Mouse (Mus musculus) spleen, adult 12 weeks (tissue): ENCODE data around the gene Hoxa13.

Experiments
- DNase-seq: peaks from one replicate; pipeline ENCODE4 v3.0.0; 2022; ENCODE audit warnings: low spot score

Hoxa13 gene

DNA sequence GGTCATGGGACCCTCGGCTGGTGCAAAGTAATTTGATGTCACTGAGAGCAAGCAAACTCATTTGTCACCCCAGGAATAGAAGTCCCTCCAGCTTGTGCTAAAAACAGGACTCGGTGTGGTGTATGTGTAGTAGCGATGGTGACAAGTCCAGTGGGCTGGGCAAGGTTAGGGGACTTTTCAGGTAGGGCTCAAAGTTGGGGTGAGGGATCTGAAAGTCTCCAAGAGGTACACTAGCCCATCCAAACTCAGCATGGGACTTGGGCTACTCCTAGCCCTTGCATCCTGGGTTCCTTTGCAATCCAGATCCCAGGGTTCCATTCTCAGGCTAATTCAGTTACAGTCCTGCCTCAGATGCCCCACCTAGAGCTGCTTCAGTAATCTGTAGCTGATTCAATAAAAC lies 8.1 kb upstream of the Hoxa13 start:
- no peak for DNase-seq

DNA sequence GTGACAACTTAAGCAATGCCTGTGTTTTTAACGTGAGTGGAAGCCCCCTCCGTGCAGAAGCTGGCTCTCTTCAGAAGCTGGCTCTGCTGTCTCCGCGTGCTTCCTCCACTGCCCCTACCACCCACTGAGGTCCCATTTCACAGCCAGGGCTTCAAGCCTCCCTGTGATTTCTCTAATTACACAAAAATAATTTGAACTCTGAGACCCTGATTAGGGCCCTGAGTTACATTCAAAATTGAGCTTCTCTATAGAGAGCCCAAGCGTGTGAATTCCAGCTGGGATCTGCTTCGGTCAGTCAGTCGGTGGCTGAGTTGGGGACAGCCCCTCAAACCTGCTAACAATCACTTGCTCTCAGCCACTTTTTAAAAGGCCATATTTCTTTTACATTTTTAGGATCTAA lies 7.7 kb upstream of the Hoxa13 start:
- DNase-seq = no peak

DNA sequence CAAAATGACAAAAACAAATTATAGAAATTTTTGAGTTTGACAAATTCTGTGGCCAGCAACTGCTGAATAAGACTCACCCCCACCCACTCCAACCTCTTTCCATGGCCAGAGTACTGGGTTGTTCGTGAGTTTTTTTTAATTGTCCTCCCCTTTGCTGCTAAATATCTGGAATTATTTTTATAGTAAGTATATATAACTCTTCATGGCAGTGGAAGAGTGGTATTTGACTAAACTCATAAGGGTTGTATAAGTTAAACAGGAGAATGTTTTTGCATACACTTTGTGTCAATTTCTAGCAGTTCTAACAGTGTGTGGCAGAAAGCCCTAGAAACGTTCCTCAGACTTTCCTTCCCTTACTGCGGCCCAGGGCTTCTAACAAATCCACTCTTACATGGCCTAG lies 7.0 kb upstream of the Hoxa13 start:
- no peak for DNase-seq

DNA sequence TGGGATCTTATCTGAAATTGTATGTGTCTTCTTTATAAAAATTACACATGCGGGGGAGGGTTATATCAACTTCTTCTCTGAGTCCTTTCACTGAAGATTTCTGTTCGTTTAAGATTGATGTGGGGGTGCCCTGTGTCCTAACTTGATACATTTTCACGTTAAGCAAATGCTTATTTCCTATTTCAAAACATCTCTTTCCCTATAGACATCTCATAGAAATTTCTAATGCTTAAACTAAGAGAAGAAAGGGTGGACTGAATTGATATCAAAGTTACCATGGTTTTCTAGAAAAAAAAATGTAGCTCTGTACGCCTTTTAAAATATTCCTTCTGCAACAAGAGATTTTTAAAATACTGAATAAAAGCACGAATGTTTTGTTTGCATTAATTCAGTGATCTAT lies 6.5 kb upstream of the Hoxa13 start:
- DNase-seq = no peak

DNA sequence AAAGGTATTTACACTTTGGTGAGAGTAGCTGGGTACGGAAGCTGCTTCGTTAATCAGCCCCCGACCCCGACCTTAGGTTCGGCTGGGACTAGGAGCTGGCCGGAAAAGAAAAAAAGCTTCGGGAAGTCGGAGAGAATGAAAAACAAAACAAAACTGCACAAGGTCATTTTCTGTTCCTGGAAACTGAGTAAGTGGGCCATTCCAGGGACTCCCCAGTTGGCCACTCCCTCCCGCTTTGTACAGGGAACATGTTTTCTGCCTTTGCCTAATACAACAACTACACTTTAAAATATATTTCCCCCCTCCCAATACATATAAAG lies 5.9 kb upstream of the Hoxa13 start:
- no peak for DNase-seq

DNA sequence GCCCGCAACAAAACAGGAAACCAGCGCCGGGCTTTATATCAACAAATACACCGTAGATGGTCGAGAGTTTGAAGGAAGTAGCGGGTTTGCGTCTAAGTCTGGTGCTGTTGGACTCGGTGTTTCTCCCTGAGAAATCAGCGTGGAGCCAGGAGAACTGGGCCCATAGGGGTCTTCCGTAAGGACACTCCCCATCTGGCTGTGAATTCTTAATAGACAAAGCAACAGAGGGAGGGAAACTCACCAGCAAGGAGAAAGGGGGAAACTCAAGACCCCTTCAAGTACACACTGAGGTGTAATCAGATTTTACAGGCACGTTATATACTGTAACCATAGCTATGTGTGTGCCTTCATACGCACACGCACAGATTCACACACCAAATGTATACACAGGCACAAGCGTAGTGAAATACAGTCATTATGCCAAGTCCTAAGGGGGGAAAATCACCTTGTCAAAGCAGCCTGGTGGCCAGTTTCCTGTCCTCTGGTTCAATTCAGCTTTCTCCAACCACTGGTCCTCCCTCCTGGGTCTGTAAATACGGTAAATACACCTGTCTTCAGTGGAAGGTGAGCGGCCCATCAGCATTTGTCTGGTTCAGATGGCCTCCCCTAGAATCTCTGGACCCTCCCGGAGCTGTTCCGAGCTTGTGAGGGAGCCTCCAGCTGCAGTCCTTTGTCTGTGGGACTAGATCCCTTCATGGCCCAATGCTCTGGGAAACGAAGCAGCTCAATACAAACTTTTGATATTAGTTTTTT lies 5.4 kb upstream of the Hoxa13 start:
- no peak for DNase-seq

DNA sequence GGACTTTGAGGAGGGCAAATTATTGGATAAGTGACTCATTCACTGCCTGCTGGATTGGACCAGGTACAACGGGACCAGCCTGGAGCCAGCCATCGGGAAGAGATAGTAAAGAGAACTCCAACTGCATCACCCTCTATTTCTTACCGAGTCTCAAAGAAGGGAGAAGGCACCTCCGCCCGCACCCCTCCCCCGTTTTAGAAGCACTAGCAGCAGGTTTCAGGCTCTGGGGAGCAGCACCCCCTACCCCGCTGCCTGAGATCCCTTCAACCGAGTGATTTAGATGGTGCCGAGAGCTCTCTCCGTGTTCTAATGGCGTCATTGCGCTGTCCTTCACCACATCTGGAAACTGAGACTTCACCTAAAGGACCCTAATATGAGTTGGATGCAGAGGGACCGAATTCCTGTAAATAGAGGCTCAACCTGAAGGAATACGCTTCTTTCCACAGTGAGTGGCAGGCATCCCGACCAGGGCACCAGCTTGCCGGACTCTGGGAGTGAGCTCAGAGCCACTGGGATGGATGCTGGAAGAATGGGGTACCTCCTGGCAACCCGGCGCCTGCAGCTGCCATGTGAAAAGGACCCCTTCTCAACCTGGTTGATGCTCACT lies 4.7 kb upstream of the Hoxa13 start:
- DNase-seq = no peak

DNA sequence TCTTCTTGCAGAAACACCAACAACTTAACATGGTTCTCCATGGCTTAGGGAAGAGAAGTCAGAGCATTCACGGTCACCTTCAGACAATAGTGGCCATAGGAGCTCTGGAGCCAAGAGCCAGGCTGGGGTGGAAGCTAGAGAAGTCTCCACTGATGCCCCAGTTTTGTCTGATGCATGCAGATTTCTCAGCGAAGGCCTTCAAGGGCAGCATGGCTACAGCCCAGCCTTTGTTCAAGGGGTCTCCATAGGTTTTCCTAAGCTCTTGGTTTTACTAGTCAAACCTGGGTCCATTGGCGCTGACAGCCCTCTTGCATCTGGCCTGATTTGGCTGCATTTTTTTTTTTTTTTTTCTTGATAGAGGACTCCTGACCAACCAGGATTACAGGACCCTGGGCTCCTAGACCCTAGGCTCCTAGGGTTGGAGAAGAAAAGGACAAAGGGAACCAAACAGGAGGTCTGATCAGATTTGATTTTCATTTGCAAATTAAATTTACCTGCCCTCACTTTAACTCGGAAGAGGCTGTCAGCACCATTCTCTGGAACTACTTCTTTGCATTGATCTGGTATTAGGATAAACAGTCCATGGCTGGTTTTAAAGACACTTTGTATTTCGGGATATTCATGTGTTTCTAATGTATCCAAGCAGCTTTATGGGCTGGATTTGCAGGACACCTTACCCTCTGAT lies 3.6 kb upstream of the Hoxa13 start:
- no peak for DNase-seq

DNA sequence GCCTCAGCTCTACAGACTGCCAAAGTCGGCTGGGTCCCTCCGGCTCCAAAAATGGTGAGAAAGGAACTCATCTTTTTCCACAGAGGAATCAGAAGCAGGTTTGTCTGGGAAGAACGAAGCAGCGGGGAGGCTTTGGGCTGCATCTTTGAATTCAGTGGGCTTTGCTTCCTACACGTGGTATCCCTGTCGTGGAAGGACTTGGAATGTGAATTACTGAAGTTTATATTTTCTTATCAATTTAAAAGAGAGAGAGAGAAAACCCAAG lies 2.6 kb upstream of the Hoxa13 start:
- DNase-seq = no peak

DNA sequence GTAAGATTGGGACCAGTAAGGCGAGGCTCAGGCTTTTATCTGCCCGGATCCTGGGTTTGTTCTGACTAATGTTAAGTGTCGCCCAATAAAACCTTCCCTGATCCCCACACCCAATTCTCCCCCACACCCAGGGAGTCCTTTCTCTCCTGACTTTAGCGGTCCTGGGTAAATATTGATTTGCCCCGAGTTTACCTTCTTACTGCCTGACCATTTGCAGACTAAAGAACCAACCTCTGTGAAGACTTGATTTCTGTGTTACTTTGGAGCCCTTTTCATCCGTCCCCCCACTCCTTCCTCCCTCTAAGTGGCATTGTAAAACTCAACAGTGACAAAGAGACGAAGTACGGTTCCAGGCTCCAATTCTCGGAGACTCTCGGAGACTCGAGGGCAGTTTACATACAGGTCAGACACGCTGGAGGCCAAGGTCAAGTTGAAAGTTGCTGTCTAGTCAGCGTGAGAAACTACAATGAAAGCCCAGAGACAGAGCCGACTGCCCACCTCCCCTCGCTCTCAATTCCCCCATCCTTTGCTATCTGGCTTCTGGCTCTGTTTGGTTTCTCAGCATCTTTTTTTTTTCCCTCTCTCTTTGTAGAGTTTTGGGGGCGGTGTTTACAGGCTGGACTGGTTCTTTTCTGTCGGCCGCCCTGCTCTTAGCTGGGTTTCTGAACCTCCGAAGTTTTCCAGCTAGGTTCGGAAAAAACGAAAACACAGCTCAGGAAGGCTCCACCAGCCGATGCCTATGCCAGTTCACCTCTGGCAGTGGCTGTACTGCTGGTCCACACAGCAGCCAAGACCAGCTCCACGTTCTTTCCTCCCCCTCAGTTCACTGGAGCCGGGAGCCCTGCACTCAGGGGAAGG lies 2.0 kb upstream of the Hoxa13 start:
- DNase-seq = no peak

DNA sequence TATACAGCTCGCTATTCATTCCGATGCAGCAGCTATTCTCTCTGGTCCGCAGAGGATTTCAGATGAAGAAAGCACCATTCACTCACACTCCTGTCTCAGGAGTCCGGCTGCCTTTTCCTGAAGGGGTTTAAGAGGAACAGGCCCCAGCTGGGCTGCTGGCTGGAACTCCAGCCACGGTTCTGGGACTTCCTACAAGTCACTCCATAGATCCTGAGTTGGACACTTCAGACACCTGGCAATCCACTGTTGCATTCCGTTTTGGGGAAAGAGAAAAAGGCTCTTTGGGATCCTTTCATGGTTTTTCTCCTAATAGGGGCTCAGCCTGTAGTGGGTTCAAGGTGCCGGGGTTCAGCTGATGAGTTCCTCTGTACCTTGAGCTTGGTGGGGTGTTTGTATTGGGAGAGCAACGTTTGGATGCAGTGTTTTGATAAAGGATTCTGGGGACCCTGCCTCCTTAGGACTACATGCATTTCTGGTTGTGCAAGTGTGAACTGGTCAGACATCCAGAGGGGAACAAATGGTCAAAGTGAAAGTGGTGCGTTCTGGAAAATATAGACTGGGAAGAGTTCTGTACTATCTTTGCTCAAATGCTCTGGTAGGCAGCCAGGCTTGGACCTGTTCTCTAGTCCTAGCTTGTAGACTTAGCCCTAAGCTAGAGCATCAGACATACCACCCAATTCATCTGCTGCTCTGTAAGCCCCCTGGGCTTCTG lies 1.2 kb upstream of the Hoxa13 start:
- no peak for DNase-seq

DNA sequence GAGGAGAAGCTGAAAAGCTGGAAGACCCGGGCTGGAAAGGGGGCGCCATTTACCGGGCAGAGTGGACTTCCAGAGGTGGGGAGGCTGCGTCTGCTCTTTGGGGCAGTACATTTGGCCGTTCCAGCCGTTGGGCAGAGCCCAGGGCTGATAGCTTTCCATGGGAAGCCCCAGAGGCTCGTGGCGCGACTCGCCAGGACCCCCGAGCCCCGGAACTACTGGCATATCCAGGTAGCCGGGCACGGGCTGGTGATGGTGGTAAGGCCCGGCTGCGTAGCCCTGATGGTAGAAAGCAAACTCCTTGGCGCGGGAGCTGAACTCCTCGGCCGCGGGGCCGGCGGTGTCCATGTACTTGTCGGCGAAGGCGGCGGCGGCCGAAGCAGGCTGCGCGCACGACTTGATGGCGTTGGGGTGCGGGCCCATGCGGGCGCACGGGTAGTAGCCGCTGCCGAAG lies 844 bp downstream of the Hoxa13 start:
- DNase-seq = no peak

DNA sequence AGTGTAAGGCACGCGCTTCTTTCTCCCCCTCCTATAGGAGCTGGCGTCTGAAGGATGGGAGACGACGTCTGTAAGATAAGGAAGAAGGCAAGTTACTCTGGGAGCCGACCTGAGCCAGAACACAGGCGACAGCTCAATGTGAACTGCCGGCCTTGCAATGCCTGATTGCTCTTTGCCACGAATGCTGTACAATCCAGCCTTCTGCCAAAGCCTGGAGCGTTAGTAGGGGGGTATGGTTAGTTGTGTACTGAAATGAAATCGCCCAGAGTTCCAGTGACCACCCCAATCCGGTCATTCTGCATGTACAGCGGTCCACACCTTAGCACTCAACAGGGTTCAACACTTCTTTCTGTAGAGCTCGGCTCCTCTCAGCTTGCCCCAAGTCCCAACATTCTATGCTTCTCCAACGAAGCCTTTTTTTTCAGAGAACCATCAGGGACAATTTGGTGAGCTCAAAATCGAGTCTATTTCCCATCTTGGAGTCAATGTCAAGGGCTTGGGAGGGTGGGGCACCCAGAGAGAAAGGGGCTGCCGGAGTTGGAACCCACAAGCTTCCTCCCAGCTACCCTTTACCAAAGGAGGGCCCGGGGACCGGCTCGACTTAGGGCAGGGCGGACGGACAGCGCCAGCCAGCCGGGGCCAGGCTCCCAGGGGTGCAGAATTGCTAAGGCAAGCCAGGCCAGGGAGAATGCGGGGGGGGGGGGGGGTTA lies 1.4 kb downstream of the Hoxa13 start:
- no peak for DNase-seq

DNA sequence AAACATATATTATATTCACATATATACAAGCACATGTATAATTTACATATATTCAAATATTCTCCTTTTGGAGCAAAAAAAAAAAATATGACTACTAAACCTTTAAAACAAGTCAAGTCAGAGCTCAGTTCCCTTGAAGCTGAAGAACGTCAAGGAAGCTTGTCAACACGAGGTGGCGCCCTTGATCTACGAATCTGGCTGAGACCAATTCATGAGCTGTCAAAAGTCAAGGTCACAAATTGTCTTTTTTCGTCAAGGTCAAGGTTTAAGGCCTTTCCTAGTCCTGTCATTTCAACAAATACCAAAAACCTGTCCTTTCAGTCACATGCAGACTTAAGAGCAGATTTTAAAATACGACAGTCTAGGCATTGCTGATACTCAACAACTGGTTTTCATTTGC lies 3.7 kb downstream of the Hoxa13 start:
- peak; percentile 44 for DNase-seq

DNA sequence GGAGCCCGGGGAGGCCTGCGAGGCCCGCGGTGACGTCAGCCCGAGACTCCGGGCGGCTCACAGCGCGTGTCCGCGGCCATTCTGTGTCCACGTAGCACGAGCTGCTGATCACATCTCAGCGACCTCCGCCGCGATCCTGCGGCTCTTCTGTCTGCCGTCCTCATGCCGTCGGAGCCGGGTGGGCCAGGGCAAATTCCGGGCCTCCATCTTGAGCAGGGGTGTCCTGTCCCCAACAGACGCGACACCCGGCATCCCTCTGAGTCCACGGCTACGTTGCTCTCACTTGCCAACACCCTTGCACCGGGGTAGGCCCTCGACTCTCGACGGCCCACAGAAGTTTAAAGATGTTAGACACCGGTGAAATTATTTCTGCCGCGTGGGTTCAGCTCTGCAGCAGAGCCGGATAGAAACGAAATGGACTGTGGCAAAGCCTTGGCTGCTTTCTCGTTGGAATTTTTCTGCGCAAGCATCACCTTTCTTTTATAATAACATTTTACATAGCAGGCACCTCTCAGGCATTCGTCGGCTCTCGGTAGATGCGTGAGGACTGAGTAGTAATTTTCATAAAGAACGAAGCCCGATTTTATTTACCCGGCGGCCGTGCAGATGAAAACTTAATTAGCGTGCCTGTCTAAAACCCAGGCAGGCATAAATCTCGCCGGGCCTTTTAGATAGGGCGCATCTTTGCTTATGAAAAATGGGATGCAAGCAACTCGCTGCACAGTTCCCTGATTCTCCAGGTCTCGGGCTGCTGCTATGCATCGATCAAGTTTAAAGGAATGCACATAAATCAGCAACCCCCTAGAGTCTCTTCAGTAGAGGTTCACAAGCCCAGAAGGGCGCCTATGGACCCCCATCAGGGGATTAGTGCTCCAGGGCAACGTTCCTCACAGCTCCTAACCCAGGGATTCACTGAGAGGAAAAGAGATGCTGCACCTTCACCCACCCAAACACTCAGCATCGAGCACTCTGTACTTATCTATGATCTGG lies 6.9 kb downstream of the Hoxa13 start:
- DNase-seq = no peak

DNA sequence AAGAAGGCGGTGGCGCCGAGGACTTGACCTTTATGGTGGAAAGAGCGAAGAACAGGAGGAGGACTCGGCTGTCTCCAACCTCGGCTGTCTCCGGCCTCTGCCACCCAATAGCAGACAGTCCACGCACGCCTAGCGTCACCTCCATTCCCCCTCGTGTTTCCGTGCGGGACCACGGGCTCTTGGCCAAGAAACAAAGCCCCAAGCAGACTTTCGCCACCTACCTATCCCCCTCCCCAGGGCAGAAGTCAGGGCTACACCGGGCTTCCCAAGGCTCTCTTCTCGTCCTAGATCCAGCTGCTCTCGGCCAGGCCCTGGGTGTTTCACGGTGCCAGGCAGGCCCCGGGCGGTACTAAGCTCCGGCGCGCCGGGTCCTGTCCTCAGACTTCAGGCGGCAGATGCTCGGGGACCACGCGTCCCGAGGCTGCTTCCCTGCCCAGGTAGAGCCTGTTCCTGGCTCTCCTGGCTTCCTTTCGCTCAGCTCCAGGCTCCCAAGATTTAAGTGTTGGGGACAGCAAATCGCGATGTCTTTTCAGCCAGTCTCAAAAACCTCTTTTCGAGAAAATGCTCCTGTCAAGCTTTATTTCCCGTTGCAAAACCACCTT lies 7.8 kb downstream of the Hoxa13 start:
- DNase-seq = no peak

DNA sequence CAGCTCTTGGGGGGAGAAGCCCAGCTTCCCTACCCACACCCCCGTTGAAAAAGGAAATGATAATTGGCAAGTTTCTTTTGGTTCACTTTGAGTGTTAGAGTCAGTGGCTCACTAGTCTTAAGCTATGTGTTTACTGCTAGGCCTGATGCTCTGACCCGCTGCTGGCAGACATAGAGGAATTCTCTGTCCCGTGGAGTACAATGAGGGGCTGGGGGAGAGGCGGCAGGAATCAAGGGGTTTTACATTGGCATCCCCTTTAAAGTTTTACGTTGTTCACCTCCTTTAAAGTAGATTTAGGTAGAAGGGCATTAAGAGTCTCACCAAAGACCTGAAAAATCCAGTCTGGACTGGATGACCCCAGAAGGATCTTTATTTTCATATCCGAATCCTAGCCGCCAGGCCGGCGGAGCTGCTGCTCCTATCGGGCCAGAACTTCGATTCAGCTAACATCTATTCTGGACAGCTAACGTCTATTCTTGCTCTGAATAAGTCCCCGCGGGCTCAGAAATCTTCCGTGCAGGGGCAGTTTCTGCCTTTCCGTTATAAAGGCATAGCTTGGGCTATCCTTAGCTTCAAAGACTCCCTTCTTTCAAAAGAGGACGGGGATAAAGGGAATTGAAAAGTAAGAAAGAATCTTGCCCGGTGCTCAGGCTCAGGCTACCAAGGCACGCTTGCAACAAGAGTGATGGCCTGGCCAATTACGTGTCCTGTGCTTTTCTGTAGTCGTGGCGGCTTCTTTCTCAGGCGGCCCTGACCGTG lies 8.5 kb downstream of the Hoxa13 start:
- no peak for DNase-seq

DNA sequence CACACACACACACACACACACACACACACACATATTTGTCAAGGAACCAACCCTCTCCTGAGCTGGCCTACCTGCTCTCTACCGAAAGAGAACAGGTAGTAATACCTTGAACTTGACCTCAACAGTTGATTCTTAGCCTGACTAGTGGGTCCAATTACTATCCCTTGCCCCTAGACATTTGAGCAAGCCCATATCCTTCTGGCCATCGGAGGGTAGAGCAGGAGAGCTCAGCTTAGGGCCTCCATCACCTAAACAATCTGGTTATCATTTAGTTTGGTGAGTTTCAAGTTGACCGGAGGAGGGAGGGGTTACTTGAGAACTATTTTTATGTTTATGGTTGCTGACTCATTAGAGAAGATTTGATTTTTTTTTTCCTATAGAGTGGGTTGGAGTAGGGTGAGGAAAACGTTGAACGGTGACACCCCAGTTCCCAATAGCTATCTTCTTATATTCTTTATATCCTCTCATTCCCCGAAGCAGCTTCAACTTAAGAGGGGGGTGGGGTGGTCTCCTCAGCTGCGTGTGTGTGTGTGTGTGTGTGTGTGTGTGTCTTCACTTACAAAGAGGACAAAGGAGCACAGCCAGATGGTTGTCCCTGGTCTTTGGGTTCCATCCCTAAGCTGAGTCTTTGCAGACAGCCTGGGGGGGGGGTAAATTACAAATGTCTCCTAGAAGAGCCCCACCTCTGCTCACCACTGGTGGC lies 9.4 kb downstream of the Hoxa13 start:
- no peak for DNase-seq

DNA sequence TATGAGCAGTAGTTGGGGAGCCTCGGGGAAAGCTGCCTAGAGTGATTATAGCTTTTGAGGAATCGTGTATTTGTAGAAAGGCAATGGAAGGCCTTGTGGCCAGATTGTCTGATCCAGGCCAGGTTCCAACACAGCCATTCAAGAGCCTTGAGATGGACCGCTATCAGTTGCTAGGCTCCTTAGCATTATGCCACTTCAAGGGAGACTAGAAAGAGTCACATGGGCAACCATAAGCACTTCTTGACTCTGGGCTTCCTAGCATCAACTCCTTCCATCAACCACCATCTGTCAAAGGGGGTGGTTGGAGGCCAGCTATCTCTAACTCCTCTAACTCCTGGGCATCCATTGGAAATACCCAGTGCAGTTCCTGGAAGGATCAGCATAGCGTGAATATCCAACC lies 10.9 kb downstream of the Hoxa13 start:
- DNase-seq = no peak
